Mouse (Mus musculus) forebrain, embryonic 15.5 days (tissue): ENCODE measurements around the gene Ttbk2. TPM values are rescaled to one million over a fixed set of nuclear protein-coding genes. Genes with fewer than 3 reads are reported as not detected.

Experiments
- ATAC-seq: fragments of 200-750 bp; cut with Nextera tagmentation; replicated peaks from 2 replicates; pipeline ENCODE4 v1.8.0; 2017; ENCODE audit warnings: mild to moderate bottlenecking, moderate TSS enrichment, moderate library complexity
- H3K27ac ChIP-seq: fragments of 300-500 bp; sonication (generic); replicated peaks from 2 replicates; pipeline ENCODE4 v1.5.1; 2015; ENCODE audit warnings: mild to moderate bottlenecking, inconsistent platforms
- H3K27me3 ChIP-seq: fragments of 300-500 bp; sonication (generic); 2 replicates; pipeline ENCODE4 v1.6.1; 2015; ENCODE audit warnings: inconsistent platforms
- H3K36me3 ChIP-seq: fragments of 300-500 bp; sonication (generic); 2 replicates; pipeline ENCODE4 v1.6.1; 2015; ENCODE audit warnings: mild to moderate bottlenecking, inconsistent platforms
- H3K4me1 ChIP-seq: fragments of 300-500 bp; sonication (generic); 2 replicates; pipeline ENCODE4 v1.6.1; 2015; ENCODE audit warnings: inconsistent platforms
- H3K4me2 ChIP-seq: fragments of 300-500 bp; sonication (generic); replicated peaks from 2 replicates; pipeline ENCODE4 v1.6.1; 2015; ENCODE audit warnings: mild to moderate bottlenecking, inconsistent platforms
- H3K4me3 ChIP-seq: fragments of 300-500 bp; sonication (generic); 2 replicates; pipeline ENCODE4 v1.5.1; 2015; ENCODE audit warnings: mild to moderate bottlenecking, inconsistent platforms
- H3K9ac ChIP-seq: fragments of 300-500 bp; sonication (generic); replicated peaks from 2 replicates; pipeline ENCODE4 v1.6.1; 2015; ENCODE audit warnings: mild to moderate bottlenecking, inconsistent platforms
- H3K9me3 ChIP-seq: fragments of 300-500 bp; sonication (generic); 2 replicates; pipeline ENCODE4 v1.6.1; 2016; ENCODE audit warnings: inconsistent platforms
- whole genome bisulfite sequencing: fragments of 180-500 bp; shearing (Covaris S2); methylation state at CpG from one replicate; pipeline ENCODE4 v1.1.7; 2015; ENCODE audit warnings: mixed read lengths; 5-methylcytosine and 5-hydroxymethylcytosine counted together
- polyA plus RNA-seq: library from polyadenylated mRNA; unstranded; fragments of >200 nt; fragmentation: Nextera tagmentation; extraction: Ambion mirVana; gene quantifications from 2 replicates; pipeline ENCODE4 v1.2.1, GENCODE M21; 2015

Ttbk2 gene
- 12.2 and 13.1 TPM in 2 replicates for polyA plus RNA-seq

- peaks cover 24% of the 10 kb centered on the region for H3K4me1 ChIP-seq
- H3K27ac ChIP-seq, result peak within 1 kb of the TSS; percentile 77
- H3K9ac ChIP-seq, result peak within 1 kb of the TSS; percentile 74
- under 1% methylated on average over 39 of the region's 39 CpGs for WGBS
- no peaks in the 10 kb centered on the region for H3K9me3 ChIP-seq
- ATAC-seq, result peak; percentile 100
- peak within 1 kb of the TSS; percentile 75 for H3K4me3 ChIP-seq
- H3K36me3 ChIP-seq, result no peaks in the 10 kb centered on the region
- peak within 1 kb of the TSS; percentile 49 for H3K4me2 ChIP-seq
- H3K27me3 ChIP-seq, result no peaks in the 10 kb centered on the region
These were observed at the start of gene Ttbk2 for GRCm38 (mm10) chr2:120850424-120851082. Gene Ttbk2 (minus strand): TSS chr2:120850604.

GRCm38 (mm10) chr2:120896361-120896760, 46.0 kb upstream of the Ttbk2 start:
- whole genome bisulfite sequencing, result 96% methylated on average over 3 of the region's 3 CpGs
- H3K27me3 ChIP-seq, result no peaks in the 10 kb centered on the region

GRCm38 (mm10) chr2:120887601-120888000, 37.2 kb upstream of the Ttbk2 start:
- Histone ChIP-seq H3K9ac (no peak overlapping the region), H3K27me3 (no peaks in the 10 kb centered on the region), H3K36me3 (peaks cover 68% of the 10 kb centered on the region), H3K4me3 (no peak overlapping the region), H3K27ac (no peak overlapping the region), H3K9me3 (no peaks in the 10 kb centered on the region), H3K4me1 (no peaks in the 10 kb centered on the region), H3K4me2 (no peak overlapping the region)
- WGBS, result 93% methylated on average over 5 of the region's 5 CpGs
- ATAC-seq, result no peak

More at GRCm38 (mm10) chr2:120896361-120896760, 46.0 kb upstream of the Ttbk2 start:
- no peak overlapping the region for H3K9ac ChIP-seq
- H3K4me3 ChIP-seq, result no peak overlapping the region
- no peak overlapping the region for H3K27ac ChIP-seq
- H3K4me1 ChIP-seq, result no peaks in the 10 kb centered on the region
- no peaks in the 10 kb centered on the region for H3K9me3 ChIP-seq
- no peak overlapping the region for H3K4me2 ChIP-seq
- no peak for ATAC-seq
- H3K36me3 ChIP-seq, result peaks cover 82% of the 10 kb centered on the region

GRCm38 (mm10) chr2:120873192-120873591, 22.8 kb upstream of the Ttbk2 start:
- no peaks in the 10 kb centered on the region for H3K27me3 ChIP-seq
- 0 out of 2 replicates have a peak, but pooled peaks cover 2% of the 10 kb centered on the region for H3K4me1 ChIP-seq
- no peak for ATAC-seq
- no peak overlapping the region for H3K4me2 ChIP-seq
- H3K9me3 ChIP-seq, result no peaks in the 10 kb centered on the region
- H3K27ac ChIP-seq, result no peak overlapping the region
- H3K36me3 ChIP-seq, result peaks cover 70% of the 10 kb centered on the region
- no peak overlapping the region for H3K9ac ChIP-seq
- 93% methylated on average over 2 of the region's 2 CpGs for WGBS
- H3K4me3 ChIP-seq, result no peak overlapping the region

GRCm38 (mm10) chr2:120871447-120872336, 21.3 kb upstream of the Ttbk2 start:
- H3K4me3 ChIP-seq, result no peak overlapping the region
- H3K4me2 ChIP-seq, result no peak overlapping the region
- H3K27ac ChIP-seq, result no peak overlapping the region; the same call in 1 of the 2 replicates
- WGBS, result 61% methylated on average over 9 of the region's 9 CpGs
- no peaks in the 10 kb centered on the region for H3K27me3 ChIP-seq
- no peaks in the 10 kb centered on the region for H3K9me3 ChIP-seq
- H3K36me3 ChIP-seq, result peaks cover 64% of the 10 kb centered on the region
- H3K9ac ChIP-seq, result no peak overlapping the region
- H3K4me1 ChIP-seq, result 0 out of 2 replicates have a peak, but pooled peaks cover 2% of the 10 kb centered on the region
- no peak for ATAC-seq

- Histone ChIP-seq H3K9me3 (no peaks in the 10 kb centered on the region), H3K4me1 (0 out of 2 replicates have a peak, but pooled peaks cover 2% of the 10 kb centered on the region), H3K27me3 (no peaks in the 10 kb centered on the region), H3K9ac (no peak overlapping the region), H3K36me3 (peaks cover 67% of the 10 kb centered on the region), H3K4me3 (no peak overlapping the region), H3K27ac (no peak overlapping the region), H3K4me2 (no peak overlapping the region)
- no peak for ATAC-seq
- 90% methylated on average over 5 of the region's 5 CpGs for WGBS
These were observed 16.9 kb upstream of the Ttbk2 start for GRCm38 (mm10) chr2:120867336-120867735.

- Histone ChIP-seq H3K4me3 (no peak overlapping the region), H3K9ac (no peak overlapping the region), H3K9me3 (no peaks in the 10 kb centered on the region), H3K27me3 (no peaks in the 10 kb centered on the region), H3K4me1 (no peaks in the 10 kb centered on the region), H3K27ac (no peak overlapping the region), H3K4me2 (no peak overlapping the region), H3K36me3 (peaks cover 73% of the 10 kb centered on the region)
- no peak for ATAC-seq
- WGBS, result 33% methylated on average over 1 of the region's 1 CpGs
These were observed 16.2 kb upstream of the Ttbk2 start for GRCm38 (mm10) chr2:120866561-120866960.

- Histone ChIP-seq H3K27me3 (no peaks in the 10 kb centered on the region), H3K9me3 (no peaks in the 10 kb centered on the region), H3K4me1 (no peaks in the 10 kb centered on the region), H3K27ac (no peak overlapping the region), H3K36me3 (peaks cover 61% of the 10 kb centered on the region), H3K9ac (no peak overlapping the region), H3K4me2 (no peak overlapping the region), H3K4me3 (no peak overlapping the region)
- 96% methylated on average over 1 of the region's 1 CpGs for WGBS
- no peak for ATAC-seq
These were observed 13.0 kb upstream of the Ttbk2 start for GRCm38 (mm10) chr2:120863389-120863788.

- WGBS, result 89% methylated on average over 1 of the region's 1 CpGs
- Histone ChIP-seq H3K27me3 (no peaks in the 10 kb centered on the region), H3K27ac (no peak overlapping the region), H3K4me3 (no peak overlapping the region), H3K4me2 (no peak overlapping the region), H3K9ac (no peak overlapping the region), H3K36me3 (peaks cover 50% of the 10 kb centered on the region), H3K9me3 (no peaks in the 10 kb centered on the region), H3K4me1 (no peaks in the 10 kb centered on the region)
- ATAC-seq, result no peak
These were observed 10.3 kb upstream of the Ttbk2 start for GRCm38 (mm10) chr2:120860699-120861098.

- peaks cover 28% of the 10 kb centered on the region for H3K36me3 ChIP-seq
- no peaks in the 10 kb centered on the region for H3K4me1 ChIP-seq
- no peak overlapping the region for H3K27ac ChIP-seq
- H3K4me3 ChIP-seq, result no peak overlapping the region
- H3K9ac ChIP-seq, result no peak overlapping the region
- WGBS, result 91% methylated on average over 3 of the region's 3 CpGs
- no peak overlapping the region for H3K4me2 ChIP-seq
- H3K9me3 ChIP-seq, result no peaks in the 10 kb centered on the region
- no peak for ATAC-seq
- H3K27me3 ChIP-seq, result no peaks in the 10 kb centered on the region
These were observed 7.7 kb upstream of the Ttbk2 start for GRCm38 (mm10) chr2:120858131-120858530.

GRCm38 (mm10) chr2:120853151-120853550, 2.7 kb upstream of the Ttbk2 start:
- H3K27me3 ChIP-seq, result no peaks in the 10 kb centered on the region
- H3K4me3 ChIP-seq, result no peak overlapping the region
- no peaks in the 10 kb centered on the region for H3K9me3 ChIP-seq
- WGBS, result 83% methylated on average over 3 of the region's 3 CpGs
- no peak for ATAC-seq
- no peak overlapping the region for H3K4me2 ChIP-seq
- no peaks in the 10 kb centered on the region for H3K36me3 ChIP-seq
- H3K9ac ChIP-seq, result no peak overlapping the region
- peaks cover 17% of the 10 kb centered on the region for H3K4me1 ChIP-seq
- no peak overlapping the region for H3K27ac ChIP-seq

GRCm38 (mm10) chr2:120852626-120853025, 2.2 kb upstream of the Ttbk2 start:
- Histone ChIP-seq H3K4me2 (no peak overlapping the region), H3K36me3 (no peaks in the 10 kb centered on the region), H3K27me3 (no peaks in the 10 kb centered on the region), H3K4me1 (peaks cover 23% of the 10 kb centered on the region), H3K9ac (no peak overlapping the region), H3K27ac (no peak overlapping the region), H3K4me3 (no peak overlapping the region), H3K9me3 (no peaks in the 10 kb centered on the region)
- WGBS, result 25% methylated on average over 1 of the region's 1 CpGs
- no peak for ATAC-seq
